Mouse (Mus musculus) heart, postnatal 14 days (tissue): ENCODE measurements around the gene Nppb. TPM values are rescaled to one million over a fixed set of nuclear protein-coding genes. Genes with fewer than 3 reads are reported as not detected.

Experiments used
- DNase-seq, 2 experiments: peaks; one replicate each; pipeline ENCODE4 v3.0.0; 2021 to 2022
- intact Hi-C: fragments of 180-260 bp; cut with DNase I; formaldehyde crosslinking; loops from one replicate; pipeline ENCODE4 v1.15.1; 2025
- long read RNA-seq, 2 experiments: library from polyadenylated mRNA; stranded (forward); transcript quantifications; one replicate each; pipeline ENCODE4 v2.0.0; 2021
- total RNA-seq, 2 experiments: library from RNA; stranded (reverse); gene quantifications; 2 replicates each; pipeline ENCODE4 v1.2.3; 2021

Nppb gene
- total RNA-seq: 100 to 1,000 TPM in 1 of 2 experiments, 10 to 100 TPM in 1; 74.4 to 148 TPM
- long read RNA-seq, experiment 1, transcript Nppb-201 (3 exons, 781 nt): major isoform, 31 of 32 reads
- long read RNA-seq, experiment 1, partial matches to known transcripts: 0 of 32 reads
- long read RNA-seq, experiment 1, other reads (novel, unspliced or antisense): 1 of 32 reads
- long read RNA-seq, experiment 2, transcript Nppb-201 (3 exons, 781 nt): major isoform, 22 of 22 reads
- long read RNA-seq, experiment 2, partial matches to known transcripts: 0 of 22 reads
- long read RNA-seq, experiment 2, other reads (novel, unspliced or antisense): 0 of 22 reads

DNA sequence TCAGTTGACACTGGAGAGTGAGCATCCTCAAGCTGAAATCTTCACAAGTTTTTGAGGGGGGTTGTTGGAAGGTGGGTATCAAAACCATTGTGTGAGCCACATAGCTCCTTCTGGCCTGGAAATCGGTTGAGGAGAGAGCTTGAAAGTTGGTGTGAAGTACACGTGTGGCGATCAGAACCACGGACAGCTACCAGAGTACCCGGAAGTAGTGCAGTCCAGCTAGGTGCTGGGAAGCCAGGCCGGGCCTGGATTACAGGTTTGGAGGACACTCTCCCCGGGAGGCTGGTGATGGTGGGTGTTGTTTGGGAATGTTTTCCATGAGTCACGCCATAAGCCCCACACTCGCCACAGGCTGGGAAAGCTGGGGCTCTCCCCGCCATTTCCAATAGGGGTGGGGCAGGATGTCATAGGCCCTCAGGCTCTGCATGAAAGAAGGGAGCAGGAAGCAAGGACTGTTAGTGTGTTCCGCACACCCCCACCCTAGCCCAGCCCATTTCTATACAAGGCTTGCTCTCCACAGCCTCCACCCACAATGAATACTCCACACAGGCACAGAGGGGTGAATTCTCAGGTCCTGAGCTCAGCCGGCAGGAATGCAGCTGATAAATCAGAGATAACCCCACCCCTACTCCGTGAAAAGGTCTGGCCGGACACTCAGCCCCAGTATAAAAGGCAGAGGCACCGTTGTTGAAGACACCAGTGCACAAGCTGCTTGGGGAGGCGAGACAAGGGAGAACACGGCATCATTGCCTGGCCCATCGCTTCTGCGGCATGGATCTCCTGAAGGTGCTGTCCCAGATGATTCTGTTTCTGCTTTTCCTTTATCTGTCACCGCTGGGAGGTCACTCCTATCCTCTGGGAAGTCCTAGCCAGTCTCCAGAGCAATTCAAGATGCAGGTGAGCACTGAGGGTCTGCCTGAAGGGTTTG is at the start of gene Nppb:
TSS of gene Nppb (plus strand) at position 584 of the 928 bp plus-strand sequence.
- intact Hi-C loops: no loop called here
- peak; percentile 56 to 71 for DNase-seq

GRCm38 (mm10) chr4:147935904-147936303 is 49.7 kb upstream of the Nppb start:
- DNase-seq: no peak
- intact Hi-C loops: loop anchor here (2.0 kb wide), 1 partner anchor 17 kb away; no protein-coding TSS in a partner anchor

DNA sequence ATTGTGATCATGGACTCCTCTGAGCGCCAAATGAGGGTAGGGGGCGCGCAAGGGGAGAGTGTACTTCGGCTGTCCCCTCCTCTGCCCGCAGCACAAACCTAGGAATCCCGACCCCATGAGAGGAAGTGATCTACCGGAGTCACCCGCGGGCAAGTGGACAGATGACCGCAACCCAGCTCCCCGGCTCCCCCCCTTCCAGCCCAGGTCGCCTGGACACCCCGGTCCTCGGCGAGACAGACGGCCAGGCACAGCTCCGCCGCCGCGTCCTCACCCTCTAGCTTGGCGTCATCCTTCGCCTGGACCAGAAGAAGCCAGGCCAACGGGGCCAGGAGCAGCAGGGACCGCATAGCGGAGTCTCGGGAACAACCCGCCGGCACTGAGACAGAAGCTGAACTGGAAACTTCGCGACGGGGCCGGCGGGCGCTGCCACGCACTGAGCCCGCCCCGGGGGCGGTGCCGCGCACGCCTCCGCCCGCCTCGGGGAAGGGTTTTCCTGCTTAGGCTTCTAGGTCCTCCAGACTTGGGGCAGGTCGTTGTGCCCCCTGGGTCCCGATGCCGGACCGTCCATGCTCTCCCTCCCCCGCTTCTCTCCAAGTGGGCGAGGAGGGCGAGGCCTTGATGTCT is 49.1 kb upstream of the Nppb start, which contains the start of gene Plod1:
TSS of gene Plod1 (minus strand) at position 437 of the 624 bp plus-strand sequence.
- intact Hi-C loops: no loop called here

GRCm38 (mm10) chr4:147937021-147937420 is 48.6 kb upstream of the Nppb start:
- peak in 1 of 2 experiments; percentile 4 for DNase-seq
- intact Hi-C loops: no loop called here

More for the DNA sequence above, 49.1 kb upstream of the Nppb start, which contains the start of gene Plod1:
- DNase-seq: peak; percentile 92

DNA sequence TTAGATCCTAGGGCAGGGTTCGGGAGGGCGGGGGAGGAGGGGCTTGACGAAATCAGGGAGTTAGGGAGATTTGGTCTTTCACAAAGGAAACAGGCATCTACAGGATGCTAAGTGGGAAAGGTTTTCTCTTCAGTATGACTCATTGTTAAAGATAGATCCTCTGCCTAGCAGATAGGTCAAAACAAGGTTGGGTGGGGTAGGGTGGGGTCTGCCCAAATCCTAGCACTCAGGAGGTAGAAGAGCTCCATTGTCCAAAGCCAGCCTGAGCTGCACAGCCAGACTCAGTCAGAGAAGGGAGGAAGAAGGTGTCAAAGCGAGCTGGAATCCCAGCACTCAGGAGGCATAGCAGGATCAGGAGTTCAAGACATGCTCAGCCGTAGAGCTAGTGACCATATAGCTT is 48.1 kb upstream of the Nppb start:
- intact Hi-C loops: no loop called here
- peak in 1 of 2 experiments; percentile 2 for DNase-seq

DNA sequence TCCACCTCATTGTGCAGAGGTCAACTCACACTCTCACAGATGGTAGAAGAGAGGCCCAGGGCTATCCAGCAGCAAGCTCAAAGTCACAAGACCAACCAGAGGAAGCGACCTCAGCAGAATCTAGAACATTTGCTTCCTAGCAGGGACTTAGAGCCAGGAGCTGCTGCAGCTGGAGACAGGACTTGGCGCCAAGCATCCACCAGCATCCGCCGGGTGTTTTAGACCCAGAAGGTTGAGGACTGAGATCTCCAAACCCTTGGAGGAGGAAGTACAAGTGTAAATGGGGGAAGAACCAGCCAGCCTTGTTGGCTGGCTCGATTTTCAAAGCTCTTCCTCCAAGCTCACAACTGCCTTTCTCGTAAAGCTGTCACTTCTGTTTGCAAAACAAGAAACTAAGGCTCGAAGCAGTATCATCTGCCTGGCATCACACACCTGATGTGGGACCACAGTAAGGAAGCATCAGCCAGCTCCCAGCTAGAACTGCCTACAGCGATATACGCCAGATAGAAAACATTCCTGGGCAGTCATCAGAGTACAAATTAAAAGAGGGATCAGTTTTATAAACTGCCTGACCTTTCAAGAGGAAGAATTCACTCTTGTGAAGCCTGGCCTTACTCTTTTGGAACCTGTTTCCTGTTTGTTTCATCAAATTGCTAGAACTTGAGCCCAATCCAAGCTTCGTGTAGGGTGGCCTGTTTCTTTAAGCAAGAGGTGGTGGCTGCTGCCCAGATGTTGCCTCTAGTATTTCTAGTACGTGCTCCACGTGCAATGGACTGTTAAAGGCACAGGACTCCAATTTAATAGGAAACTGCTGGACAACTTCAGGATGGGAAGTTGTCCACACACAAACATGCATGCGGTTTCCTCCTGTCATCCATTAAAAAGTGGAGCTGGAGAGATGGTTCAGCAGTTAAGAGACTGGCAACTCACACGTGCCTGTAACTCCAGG is 47.2 kb upstream of the Nppb start:
- DNase-seq: peak; percentile 68 to 76
- intact Hi-C loops: no loop called here

- DNase-seq: no peak
- intact Hi-C loops: no loop called here
These were observed 45.5 kb upstream of the Nppb start for GRCm38 (mm10) chr4:147940111-147940510.

DNA sequence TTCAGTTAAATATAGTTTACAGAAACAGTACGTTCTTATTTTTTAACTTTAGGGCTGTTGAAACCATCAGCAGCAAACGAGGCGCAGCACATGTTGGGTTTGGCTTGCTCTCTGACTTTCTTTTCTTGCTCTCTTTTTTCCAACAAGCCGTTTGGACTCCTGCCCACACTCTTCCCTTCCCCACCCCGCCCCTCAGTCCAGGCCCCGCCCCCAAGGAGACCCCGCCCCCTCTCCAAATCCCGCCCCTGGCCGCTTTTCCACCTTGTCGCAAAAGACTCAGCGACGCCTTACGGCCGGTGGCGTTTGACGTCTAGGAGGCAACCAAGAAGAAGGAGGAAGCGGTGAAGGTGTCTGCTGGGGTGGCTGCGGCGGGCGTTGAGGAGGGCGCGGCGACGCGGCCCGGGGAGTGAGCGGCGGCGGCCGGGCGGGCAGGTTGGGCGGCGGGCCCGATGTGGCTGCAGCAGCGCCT is 45.0 kb upstream of the Nppb start, which contains the start of gene 2510039O18Rik:
TSS of gene 2510039O18Rik (plus strand) at position 320 of the 469 bp plus-strand sequence.
- peak; percentile 84 to 88 for DNase-seq
- intact Hi-C loops: no loop called here

DNA sequence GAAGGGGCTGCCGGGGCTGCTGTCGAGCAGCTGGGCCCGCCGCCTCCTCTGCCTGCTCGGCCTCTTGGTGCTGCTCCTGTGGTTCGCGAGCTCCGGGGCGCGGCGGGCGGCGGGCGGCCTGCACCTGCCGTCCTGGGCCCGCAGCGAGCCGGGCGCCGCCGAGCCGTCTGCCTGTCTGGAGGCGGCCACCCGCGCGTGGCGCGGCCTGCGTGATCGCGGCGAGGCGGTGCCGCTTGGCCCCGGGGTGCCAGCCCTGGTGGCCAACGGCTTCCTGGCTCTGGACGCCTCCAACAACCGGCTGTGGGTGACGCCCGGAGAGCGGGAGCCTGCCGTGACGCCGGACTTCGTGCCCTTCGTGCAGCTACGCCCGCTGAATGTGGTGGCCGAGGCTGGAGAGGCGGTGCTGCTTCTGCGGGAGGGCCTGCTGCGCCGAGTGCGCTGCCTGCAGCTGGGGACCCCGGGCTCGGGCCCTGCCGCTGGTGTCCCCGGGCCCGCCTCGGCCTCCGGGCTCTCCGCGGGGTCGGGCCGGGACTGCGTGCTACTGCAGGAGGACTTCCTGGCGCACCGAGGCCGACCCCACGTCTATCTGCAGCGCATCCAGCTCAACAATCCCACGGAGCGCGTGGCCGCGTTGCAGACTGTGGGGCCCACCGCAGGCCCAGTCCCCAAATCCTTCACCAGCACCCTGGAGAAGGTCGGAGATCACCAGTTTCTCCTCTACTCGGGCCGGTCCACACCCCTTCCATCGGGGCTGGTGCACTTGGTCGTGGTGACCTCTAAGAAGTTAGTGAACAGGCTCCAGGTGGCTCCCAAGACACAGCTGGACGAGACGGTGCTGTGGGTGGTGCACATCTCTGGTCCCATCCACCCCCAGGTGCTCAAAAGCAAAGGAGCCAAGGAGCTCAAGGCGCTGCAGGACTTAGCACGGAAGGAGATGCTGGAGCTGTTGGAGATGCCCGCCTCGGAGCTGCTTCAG is 44.3 kb upstream of the Nppb start:
- intact Hi-C loops: no loop called here

GRCm38 (mm10) chr4:147943005-147943404 is 42.6 kb upstream of the Nppb start:
- intact Hi-C loops: no loop called here
- DNase-seq: no peak

More for the DNA sequence above, 44.3 kb upstream of the Nppb start:
- peak in 1 of 2 experiments; percentile 31 for DNase-seq

- intact Hi-C loops: no loop called here
- DNase-seq: no peak
These were observed 38.1 kb upstream of the Nppb start for GRCm38 (mm10) chr4:147947511-147947910.

DNA sequence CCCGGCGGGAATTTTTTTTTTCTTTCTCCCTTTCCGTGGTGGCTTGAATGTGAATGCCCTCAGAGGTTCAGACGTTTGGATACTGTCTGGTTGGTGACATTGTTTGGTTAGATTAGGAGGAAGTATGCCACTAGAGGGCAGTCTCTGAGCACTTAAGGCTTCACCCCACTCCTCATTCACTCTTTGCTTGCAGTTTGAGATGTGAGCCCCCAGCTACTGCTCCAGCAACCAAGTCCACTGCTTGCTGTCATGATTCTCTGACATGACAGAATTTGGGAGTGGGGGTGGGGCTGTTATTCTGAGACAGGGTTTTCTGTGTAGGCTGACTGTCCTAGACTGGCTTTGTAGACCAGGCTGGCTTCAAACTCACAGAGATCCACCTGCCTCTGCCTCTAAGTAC is 32.0 kb upstream of the Nppb start:
- DNase-seq: peak in 1 of 2 experiments; percentile 60
- intact Hi-C loops: loop anchor here (2.0 kb wide), 1 partner anchor 35 kb away; no protein-coding TSS in a partner anchor

GRCm38 (mm10) chr4:147957141-147957540 is 28.4 kb upstream of the Nppb start:
- intact Hi-C loops: no loop called here
- no peak for DNase-seq

DNA sequence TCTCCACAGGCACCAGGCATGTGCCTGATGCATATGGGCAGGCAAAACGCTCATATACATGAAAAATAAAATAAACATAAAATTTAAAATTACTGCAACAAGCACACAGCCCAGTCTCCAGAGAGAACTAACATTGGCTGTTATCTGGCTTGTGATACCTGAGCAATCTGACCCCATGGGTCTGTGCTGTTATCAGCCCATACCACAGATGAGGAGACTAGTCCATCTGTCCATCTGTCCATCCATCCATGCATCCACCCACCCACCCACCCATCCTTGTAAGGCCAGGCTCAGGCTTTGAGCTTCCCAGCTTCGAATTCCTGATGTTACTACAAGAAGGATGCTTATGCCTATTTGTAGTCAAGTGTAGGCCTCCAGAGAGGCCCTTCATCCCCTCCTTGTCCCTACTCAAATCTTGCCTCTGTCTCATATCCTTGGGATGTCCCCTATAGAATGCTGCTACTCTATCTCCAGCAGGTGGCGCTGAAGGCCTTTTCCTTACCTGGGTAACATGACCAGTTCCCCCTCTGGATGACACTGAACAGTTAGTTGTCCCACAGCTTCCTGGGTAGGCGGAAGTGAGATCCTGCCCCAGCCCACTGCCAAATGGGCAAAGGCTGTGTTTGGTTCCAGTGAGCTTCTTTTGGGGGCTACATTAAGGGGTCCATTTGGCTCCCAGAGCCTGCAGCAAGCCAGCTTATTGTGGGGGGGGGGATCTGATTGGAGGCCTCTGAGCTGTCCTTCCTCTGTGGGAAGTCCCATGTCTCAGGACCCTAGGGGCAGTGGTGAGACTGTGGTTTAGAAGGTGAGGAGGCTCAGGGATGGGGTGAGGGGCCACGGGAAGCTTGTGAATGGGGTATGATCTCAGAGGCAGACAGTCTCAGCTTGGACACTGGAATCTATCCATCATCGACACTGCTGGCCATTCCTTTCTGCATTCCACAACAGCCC is 25.4 kb upstream of the Nppb start:
- intact Hi-C loops: loop anchor here (1.0 kb wide), 1 partner anchor 48 kb away; no protein-coding TSS in a partner anchor
- peak; percentile 76 to 82 for DNase-seq

DNA sequence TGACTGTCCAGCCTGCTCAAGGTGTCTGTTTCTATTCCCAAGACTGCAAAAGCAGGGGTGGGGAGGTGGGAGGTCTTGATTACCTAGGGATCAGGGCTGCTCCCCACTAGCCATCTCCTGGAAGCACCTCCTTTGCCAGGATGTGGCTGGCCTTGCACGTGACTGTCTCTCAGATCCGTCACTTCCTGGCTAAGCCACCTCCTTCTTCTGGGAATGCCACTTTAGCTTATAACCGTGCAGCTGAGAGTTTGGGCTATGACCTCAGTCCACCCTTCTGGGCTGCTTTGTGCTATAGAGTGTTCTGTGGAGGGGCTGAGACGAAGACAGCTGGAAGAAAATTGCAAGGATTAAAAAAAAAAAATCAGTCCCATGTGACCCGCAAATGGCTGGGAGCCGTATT is 22.8 kb upstream of the Nppb start:
- intact Hi-C loops: no loop called here
- peak in 1 of 2 experiments; percentile 48 for DNase-seq

GRCm38 (mm10) chr4:147963623-147964022 is 22.0 kb upstream of the Nppb start:
- DNase-seq: peak; percentile 26 to 57

GRCm38 (mm10) chr4:147965712-147966111 is 19.9 kb upstream of the Nppb start:
- intact Hi-C loops: no loop called here
- peak in 1 of 2 experiments; percentile 51 for DNase-seq

More at GRCm38 (mm10) chr4:147963623-147964022, 22.0 kb upstream of the Nppb start:
- intact Hi-C loops: no loop called here
